Comparison of ENCODE assay signal across 8 mouse cellular contexts in genomic region chr8:71558071-71558957, GRCm38 (mm10). TPM values are rescaled to one million over a fixed set of nuclear protein-coding genes. Genes with fewer than 3 reads are reported as not detected.
DNase-seq lines count a peak whose midpoint lies in the region; ATAC-seq and TF ChIP-seq lines count a peak whose summit lies in the region.

Gene Tmem221, minus strand, starts transcription at chr8:71558871.

- H3K9ac ChIP-seq in lung, postnatal 0 days (replicated peaks; ENCODE audit: low read depth): peak within 1 kb of the TSS; percentile 34
- 0 out of 2 replicates have a peak within 1 kb of the TSS, but pooled peaks have one; percentile 1 for H3K9ac ChIP-seq in embryonic facial prominence, embryonic 15.5 days

- H3K9me3 ChIP-seq in lung, postnatal 0 days (ENCODE audit: low read length): no peaks in the 10 kb centered on the region
- H3K9me3 ChIP-seq in embryonic facial prominence, embryonic 15.5 days (replicated peaks): no peaks in the 10 kb centered on the region
- no peaks in the 10 kb centered on the region for H3K9me3 ChIP-seq in limb, embryonic 10.5 days (replicated peaks)

- no peak; the same call in 1 of the 2 replicates for TF ChIP-seq CTCF in lung, postnatal 0 days (IDR thresholded peaks at IDR 0.05)
- TF ChIP-seq CTCF in olfactory bulb, adult 2 months (IDR thresholded peaks at IDR 0.05; ENCODE audit: insufficient read depth, low read depth, low read length): no peak

- no peaks in the 10 kb centered on the region for H3K36me3 ChIP-seq in lung, postnatal 0 days (ENCODE audit: insufficient read depth, low read length)
- H3K36me3 ChIP-seq in embryonic facial prominence, embryonic 15.5 days: no peaks in the 10 kb centered on the region
- no peaks in the 10 kb centered on the region for H3K36me3 ChIP-seq in limb, embryonic 10.5 days

- TF ChIP-seq POLR2A in olfactory bulb, adult 2 months (IDR thresholded peaks at IDR 0.05; ENCODE audit: insufficient read depth, low read depth, low read length): no peak

- no peak for DNase-seq in lung, postnatal 0 days (ENCODE audit: low spot score)
- no peak for DNase-seq in lung, postnatal 25 days (ENCODE audit: low spot score)
- peak; percentile 52 for DNase-seq in limb, embryonic 10.5 days (ENCODE audit: low spot score)
- no peak for DNase-seq in frontal cortex, postnatal 14 days (ENCODE audit: low spot score in 2 of 2)
- no peak for DNase-seq in MN1 (ENCODE audit: low spot score)
- no peak for DNase-seq in urinary bladder, adult 2 months (ENCODE audit: low spot score)

- H3K4me3 ChIP-seq in lung, postnatal 0 days (ENCODE audit: low read depth, low read length): peak within 1 kb of the TSS; percentile 45
- H3K4me3 ChIP-seq in embryonic facial prominence, embryonic 15.5 days (replicated peaks): peak within 1 kb of the TSS; percentile 43
- peak within 1 kb of the TSS; percentile 51 for H3K4me3 ChIP-seq in limb, embryonic 10.5 days
- peak within 1 kb of the TSS; percentile 2; the same call in 1 of the 2 replicates for H3K4me3 ChIP-seq in olfactory bulb, adult 2 months (ENCODE audit: insufficient read depth, low read depth, low read length)

- ATAC-seq in lung, postnatal 0 days: peak; percentile 10; the same call in 1 of the 2 replicates
- ATAC-seq in embryonic facial prominence, embryonic 15.5 days (ENCODE audit: insufficient number of reproducible peaks, low FRiP score, low TSS enrichment, low read depth): no peak

- H3K4me1 ChIP-seq in lung, postnatal 0 days (ENCODE audit: insufficient read depth, low read depth, low read length): peaks cover 9% of the 10 kb centered on the region; the same call in 1 of the 2 replicates
- H3K4me1 ChIP-seq in embryonic facial prominence, embryonic 15.5 days: peaks cover 24% of the 10 kb centered on the region
- peaks cover 21% of the 10 kb centered on the region for H3K4me1 ChIP-seq in limb, embryonic 10.5 days
- H3K4me1 ChIP-seq in olfactory bulb, adult 2 months (ENCODE audit: control insufficient read depth, insufficient read depth, low read length): peaks cover 16% of the 10 kb centered on the region

- no peak for TF ChIP-seq EP300 in lung, postnatal 0 days (IDR thresholded peaks at IDR 0.05)

- 5% methylated on average over 70 of the region's 70 CpGs for WGBS in lung, postnatal 0 days
- WGBS in embryonic facial prominence, embryonic 15.5 days: 3% methylated on average over 70 of the region's 70 CpGs
- WGBS in limb, embryonic 10.5 days: 5% methylated on average over 70 of the region's 70 CpGs
- 6% methylated on average over 70 of the region's 70 CpGs for WGBS in olfactory bulb, adult 2 months

- peak within 1 kb of the TSS; percentile 85 for H3K4me2 ChIP-seq in lung, postnatal 0 days (replicated peaks; ENCODE audit: low read depth, low read length)
- peak within 1 kb of the TSS; percentile 70 for H3K4me2 ChIP-seq in embryonic facial prominence, embryonic 15.5 days (replicated peaks)

- no peak within 1 kb of the TSS for H3K27ac ChIP-seq in lung, postnatal 0 days (ENCODE audit: low read length)
- H3K27ac ChIP-seq in embryonic facial prominence, embryonic 15.5 days (replicated peaks): no peak within 1 kb of the TSS
- H3K27ac ChIP-seq in limb, embryonic 10.5 days: 0 out of 2 replicates have a peak within 1 kb of the TSS, but pooled peaks have one; percentile 30
- no peak within 1 kb of the TSS for H3K27ac ChIP-seq in olfactory bulb, adult 2 months (ENCODE audit: insufficient read depth, low read depth, low read length)

- peaks cover 31% of the 10 kb centered on the region for H3K27me3 ChIP-seq in lung, postnatal 0 days (replicated peaks; ENCODE audit: insufficient read depth, low read length)
- H3K27me3 ChIP-seq in embryonic facial prominence, embryonic 15.5 days: peaks cover 69% of the 10 kb centered on the region
- H3K27me3 ChIP-seq in limb, embryonic 10.5 days (ENCODE audit: low read depth, poor library complexity, severe bottlenecking): peaks cover 82% of the 10 kb centered on the region

RNA-seq across cellular contexts. Expression of gene Tmem221, which starts in this region (rescaled TPM):
- polyA plus RNA-seq in lung, postnatal 0 days (2015; fragmentation: Nextera tagmentation; extraction: Ambion mirVana): 8.5 and 8.7 TPM in 2 replicates
- polyA plus RNA-seq in embryonic facial prominence, embryonic 15.5 days (2015; fragmentation: Nextera tagmentation; extraction: Ambion mirVana): 1.2 and 1.7 TPM in 2 replicates
- 0.29 and 0.45 TPM in 2 replicates for polyA plus RNA-seq in limb, embryonic 10.5 days (2016; fragmentation: Nextera tagmentation; extraction: Ambion mirVana)
- polyA plus RNA-seq in olfactory bulb, adult 2 months (2012; ENCODE audit: insufficient read depth, insufficient read length, low replicate concordance, missing spikeins): not detected in 2 replicates
- 2.3 and 3.0 TPM in 2 replicates for polyA plus RNA-seq in urinary bladder, adult 2 months (2012; rRNA removed)

Comparison
In these comparisons a context has a peak if more than half of its experiments do, and no peak if none do; other contexts are left out.
1. Peak in DNase-seq, H3K4me3 ChIP-seq and H3K27ac ChIP-seq in limb, embryonic 10.5 days; RNA of the gene not detected or under 1 TPM.